Mouse (Mus musculus): ENCODE measurements at regions not wholly inside any gene's neighbourhood (a gene's known extent, or its start where the extent isn't known, plus 50 kb on each side); places are given as distances from the start of the nearest gene placed in this dataset.

DNA sequence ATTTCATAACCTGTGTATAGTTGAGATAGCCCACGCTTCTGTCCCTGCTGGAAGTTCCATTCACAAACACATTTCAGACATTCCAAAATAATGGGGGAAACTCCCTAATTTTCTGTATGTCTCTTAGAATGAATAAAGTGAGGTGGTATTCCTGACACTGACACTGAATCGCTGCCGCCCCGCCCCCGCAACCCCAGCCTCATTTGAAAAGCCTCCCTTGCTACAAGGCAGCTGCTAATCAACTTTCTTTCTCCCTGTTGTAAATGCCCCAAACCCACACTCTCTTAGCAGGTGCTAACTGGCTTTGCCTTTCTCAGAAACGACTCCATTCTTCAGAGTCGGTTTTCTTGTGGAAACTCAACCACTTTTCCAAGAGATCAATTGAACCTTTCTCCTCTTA lies 66.4 kb upstream of the Zfp280d start:
- TF ChIP-seq ZC3H11A (IDR thresholded peaks at IDR 0.05; ENCODE audit: borderline replicate concordance, low read depth, low read length) (no peak), HCFC1 (IDR thresholded peaks at IDR 0.05; ENCODE audit: borderline replicate concordance, insufficient read depth, low read length) (no peak), CHD2 (IDR thresholded peaks at IDR 0.05; ENCODE audit: low read depth, low read length) (no peak), MAFK (IDR thresholded peaks at IDR 0.05; ENCODE audit: insufficient read depth, low read depth, low read length) (no peak), ZNF384 (IDR thresholded peaks at IDR 0.05; ENCODE audit: low read depth, low read length) (no peak)
